Mouse (Mus musculus): Measurements from ENCODE around the gene Lef1.

- TF ChIP-seq HCFC1 (IDR thresholded peaks at IDR 0.05; ENCODE audit: low read depth, low read length) (no peak), MXI1 (IDR thresholded peaks at IDR 0.05; ENCODE audit: low read depth, low read length) (no peak), POLR2A (IDR thresholded peaks at IDR 0.05; ENCODE audit: control insufficient read depth in 1 of 2, insufficient read depth in 1 of 2, low read depth in 1 of 2, low read length in 2 of 2, poor library complexity in 1 of 2) (no peak), CTCF (IDR thresholded peaks at IDR 0.05 in 2 of 3, conservative IDR thresholded peaks at IDR 0.05 in 1 of 3; ENCODE audit: control insufficient read depth in 1 of 3, insufficient read depth in 1 of 3, low read depth in 2 of 3, low read length in 3 of 3, poor library complexity in 1 of 3, severe bottlenecking in 1 of 3) (no peak), ZKSCAN1 (IDR thresholded peaks at IDR 0.05; ENCODE audit: low read depth, low read length) (no peak), MAX (IDR thresholded peaks at IDR 0.05; ENCODE audit: low read length) (no peak), RCOR1 (IDR thresholded peaks at IDR 0.05; ENCODE audit: low read depth, low read length) (no peak), GATA1 (IDR thresholded peaks at IDR 0.05; ENCODE audit: low read depth, low read length) (no peak), SIN3A (IDR thresholded peaks at IDR 0.05; ENCODE audit: low read length) (no peak)
Observed at GRCm38 (mm10) chr3:131126438-131126837, 16.2 kb downstream of the Lef1 start.

Data from MEL (cell line).